Mouse (Mus musculus) liver, postnatal 0 days (tissue): Measurements from ENCODE around the gene Irs2. TPM values are rescaled to one million over a fixed set of nuclear protein-coding genes. Genes with fewer than 3 reads are reported as not detected.

Source experiments
- ATAC-seq: fragments of 200-750 bp; cut with Nextera tagmentation; 2 replicates; pipeline ENCODE4 v1.8.0; 2017; ENCODE audit warnings: mild to moderate bottlenecking, moderate library complexity
- DNase-seq: peaks from one replicate; pipeline ENCODE4 v3.0.0-alpha.2; 2016
- H3K27ac ChIP-seq: fragments of 300-500 bp; sonication (generic); 2 replicates; pipeline ENCODE4 v1.5.1; 2014; ENCODE audit warnings: antibody characterized with exemption, moderate library complexity, mild to moderate bottlenecking, low read depth
- H3K27me3 ChIP-seq: fragments of 300-500 bp; sonication (generic); 2 replicates; pipeline ENCODE4 v1.6.1; 2014; ENCODE audit warnings: low read length, control low read depth, mixed read lengths; ENCODE audit not compliant: insufficient read depth
- H3K36me3 ChIP-seq: fragments of 300-500 bp; sonication (generic); replicated peaks from 2 replicates; pipeline ENCODE4 v1.6.1; 2014; ENCODE audit warnings: mild to moderate bottlenecking, control low read depth, low read length, moderate library complexity, mixed read lengths; ENCODE audit not compliant: insufficient read depth
- H3K4me1 ChIP-seq: fragments of 300-500 bp; sonication (generic); 2 replicates; pipeline ENCODE4 v1.6.1; 2014; ENCODE audit warnings: antibody characterized with exemption, mild to moderate bottlenecking, control low read depth; ENCODE audit not compliant: insufficient read depth
- H3K4me2 ChIP-seq: fragments of 300-500 bp; sonication (generic); 2 replicates; pipeline ENCODE4 v1.6.1; 2014; ENCODE audit warnings: low read depth, mild to moderate bottlenecking, low read length, moderate library complexity, mixed read lengths
- H3K4me3 ChIP-seq: fragments of 300-500 bp; sonication (generic); 2 replicates; pipeline ENCODE4 v1.5.1; 2014; ENCODE audit warnings: low read depth, low read length
- H3K9ac ChIP-seq: fragments of 300-500 bp; sonication (generic); replicated peaks from 2 replicates; pipeline ENCODE4 v1.6.1; 2014; ENCODE audit warnings: mild to moderate bottlenecking, moderate library complexity
- H3K9me3 ChIP-seq: fragments of 300-500 bp; sonication (generic); 2 replicates; pipeline ENCODE4 v1.6.1; 2016; ENCODE audit warnings: mild to moderate bottlenecking, control low read depth, low read length, mixed read lengths
- CTCF ChIP-seq: sonication (generic); IDR thresholded peaks from 2 replicates; pipeline ENCODE4 v1.5.1; 2016; ENCODE audit warnings: antibody characterized with exemption, low read depth
- EP300 ChIP-seq: IDR thresholded peaks from 2 replicates; pipeline ENCODE4 v1.6.1; 2016; ENCODE audit warnings: antibody characterized with exemption, low read depth, mild to moderate bottlenecking
- WGBS: fragments of 180-500 bp; shearing (Covaris S2); extraction: QIAGEN DNeasy Blood & Tissue Kit; methylation state at CpG from one replicate; pipeline ENCODE4 v1.1.7; 2014; ENCODE audit not compliant: insufficient replicate concordance; 5-methylcytosine and 5-hydroxymethylcytosine counted together
- polyA plus RNA-seq: library from polyadenylated mRNA; unstranded; fragments of >200 nt; fragmentation: Nextera tagmentation; extraction: Ambion mirVana; gene quantifications from 2 replicates; pipeline ENCODE4 v1.2.1, GENCODE M21; 2015

The Irs2 gene
- polyA plus RNA-seq, 1 experiment from 2014 or later = 5.7 TPM

DNA sequence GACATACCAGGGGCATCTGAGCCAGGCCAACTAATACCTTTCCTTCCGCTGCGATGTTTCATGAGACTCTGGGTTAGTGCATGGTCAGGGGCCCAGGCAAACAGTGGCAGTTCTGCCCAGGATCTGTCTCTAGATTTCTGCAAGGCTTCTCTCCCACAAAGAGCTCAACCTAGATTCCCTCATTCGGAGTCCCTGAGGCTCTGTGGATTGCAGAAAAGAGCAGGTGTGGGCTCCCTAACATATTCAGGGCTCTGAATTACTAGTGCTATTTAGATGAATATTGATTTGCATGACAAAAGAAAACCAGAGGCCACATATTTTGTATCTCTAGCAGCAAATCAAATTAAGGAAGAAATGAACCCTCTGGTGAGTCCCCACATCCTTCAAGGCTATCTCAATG lies 18.3 kb downstream of the Irs2 start:
- 81% methylated on average over 3 of the region's 3 CpGs for WGBS

GRCm38 (mm10) chr8:10986638-10987037 lies 21.6 kb downstream of the Irs2 start:
- H3K27me3 ChIP-seq = no peaks in the 10 kb centered on the region
- H3K36me3 ChIP-seq = peaks cover 36% of the 10 kb centered on the region
- DNase-seq = no peak
- H3K9me3 ChIP-seq = no peaks in the 10 kb centered on the region
- TF ChIP-seq CTCF (no peak), EP300 (no peak)
- H3K4me3 ChIP-seq = no peak overlapping the region
- H3K4me2 ChIP-seq = peak overlapping the region; percentile 28
- H3K9ac ChIP-seq = no peak overlapping the region
- peaks cover 45% of the 10 kb centered on the region for H3K4me1 ChIP-seq
- ATAC-seq = no peak
- 78% methylated on average over 17 of the region's 17 CpGs for WGBS
- H3K27ac ChIP-seq = peak overlapping the region; percentile 30; the same call in 1 of the 2 replicates

More for the DNA sequence above, 18.3 kb downstream of the Irs2 start:
- no peak for DNase-seq
- H3K27ac ChIP-seq = peak overlapping the region; percentile 22; the same call in 1 of the 2 replicates
- 0 out of 2 replicates have a peak overlapping the region, but pooled peaks have one; percentile 26 for H3K9ac ChIP-seq
- no peaks in the 10 kb centered on the region for H3K9me3 ChIP-seq
- no peak for ATAC-seq
- peaks cover 58% of the 10 kb centered on the region for H3K4me1 ChIP-seq
- no peak for TF ChIP-seq EP300
- TF ChIP-seq CTCF = no peak
- peak overlapping the region; percentile 58; the same call in 1 of the 2 replicates for H3K4me2 ChIP-seq
- no peaks in the 10 kb centered on the region for H3K27me3 ChIP-seq
- peaks cover 41% of the 10 kb centered on the region for H3K36me3 ChIP-seq
- no peak overlapping the region for H3K4me3 ChIP-seq

DNA sequence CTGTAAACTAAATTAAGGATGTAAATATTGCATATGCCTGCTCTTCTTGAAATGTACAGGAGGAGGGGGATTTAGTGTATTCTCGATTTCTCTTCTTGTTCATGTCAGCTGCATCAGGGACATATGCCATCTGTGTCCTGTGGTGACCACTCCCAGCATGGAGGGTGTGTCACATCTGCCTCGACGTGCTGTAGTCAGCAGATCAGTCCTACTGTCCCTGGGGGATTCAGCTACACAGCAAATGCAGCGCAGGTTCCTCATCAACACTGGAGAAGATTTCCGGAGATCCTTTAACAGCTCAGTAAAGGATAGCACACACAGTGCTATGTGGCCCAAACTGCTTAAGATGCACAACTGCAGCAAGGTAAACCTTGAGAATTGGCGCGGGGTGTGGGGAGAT lies 23.2 kb downstream of the Irs2 start:
- ATAC-seq (peak; percentile 16; the same call in 1 of the 2 replicates), DNase-seq (no peak)
- WGBS = 69% methylated on average over 7 of the region's 7 CpGs
- no peak for TF ChIP-seq CTCF
- no peak for TF ChIP-seq EP300
- H3K4me3 ChIP-seq = no peak overlapping the region
- no peak overlapping the region for H3K4me2 ChIP-seq
- no peaks in the 10 kb centered on the region for H3K27me3 ChIP-seq
- H3K9ac ChIP-seq = no peak overlapping the region
- peaks cover 34% of the 10 kb centered on the region for H3K36me3 ChIP-seq
- no peaks in the 10 kb centered on the region for H3K9me3 ChIP-seq
- H3K27ac ChIP-seq = no peak overlapping the region
- H3K4me1 ChIP-seq = peaks cover 36% of the 10 kb centered on the region

DNA sequence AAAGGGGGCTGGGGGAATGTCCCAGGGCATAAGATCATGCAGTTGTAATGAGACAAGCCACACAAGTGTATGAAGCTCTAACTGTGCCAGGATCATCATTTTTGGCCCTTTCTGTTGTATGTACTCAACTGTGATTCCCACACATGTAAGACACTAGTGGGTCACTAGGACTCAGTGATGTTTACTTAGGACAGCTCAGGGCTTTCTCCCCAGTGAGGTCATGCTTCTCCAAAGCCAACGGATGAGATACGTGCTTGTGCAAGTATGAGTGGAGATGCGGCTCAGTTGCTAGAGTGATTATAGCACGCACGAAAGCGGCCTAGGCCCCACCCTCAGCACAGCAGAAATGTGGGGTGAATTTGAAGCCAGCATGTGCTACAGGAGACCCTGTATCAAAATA lies 27.4 kb downstream of the Irs2 start:
- TF ChIP-seq EP300 (no peak), CTCF (no peak)
- Histone ChIP-seq H3K4me1 (peaks cover 35% of the 10 kb centered on the region), H3K27me3 (no peaks in the 10 kb centered on the region), H3K9ac (no peak overlapping the region), H3K4me3 (no peak overlapping the region), H3K4me2 (no peak overlapping the region), H3K36me3 (peaks cover 17% of the 10 kb centered on the region), H3K9me3 (no peaks in the 10 kb centered on the region), H3K27ac (no peak overlapping the region)
- ATAC-seq = no peak
- 69% methylated on average over 6 of the region's 6 CpGs for WGBS
- DNase-seq = no peak

DNA sequence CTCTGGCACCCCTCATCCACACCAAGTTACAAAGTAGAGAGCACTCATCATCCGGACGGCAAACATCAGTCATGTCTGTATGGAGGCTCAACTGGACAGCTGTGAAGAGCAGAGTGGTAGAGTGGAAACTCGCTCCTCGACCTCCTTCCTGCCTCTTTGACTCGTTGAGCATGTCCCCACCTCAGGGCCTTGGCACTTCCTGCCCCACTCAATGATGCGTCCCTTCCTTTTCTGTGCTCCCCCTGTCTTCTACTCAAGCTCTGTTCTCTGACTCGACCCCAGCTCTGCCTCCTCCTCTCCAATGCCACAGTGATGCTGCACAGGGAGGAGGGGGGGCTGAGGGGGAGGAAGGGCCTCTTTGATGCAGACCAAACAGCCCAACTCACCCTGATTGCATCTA lies 28.3 kb downstream of the Irs2 start:
- Histone ChIP-seq H3K4me2 (no peak overlapping the region), H3K4me3 (no peak overlapping the region), H3K4me1 (peaks cover 28% of the 10 kb centered on the region), H3K27me3 (no peaks in the 10 kb centered on the region), H3K9me3 (no peaks in the 10 kb centered on the region), H3K36me3 (peaks cover 9% of the 10 kb centered on the region), H3K9ac (no peak overlapping the region), H3K27ac (no peak overlapping the region)
- no peak for ATAC-seq
- WGBS = 36% methylated on average over 7 of the region's 7 CpGs
- no peak for DNase-seq
- 0 out of 2 replicates have a peak, but pooled peaks have one; percentile 16 for TF ChIP-seq CTCF
- no peak for TF ChIP-seq EP300

GRCm38 (mm10) chr8:10979196-10979794 lies 29.0 kb downstream of the Irs2 start:
- H3K4me1 ChIP-seq = peaks cover 27% of the 10 kb centered on the region
- H3K27me3 ChIP-seq = no peaks in the 10 kb centered on the region
- 0 out of 2 replicates have a peak overlapping the region, but pooled peaks have one; percentile 21 for H3K9ac ChIP-seq
- H3K4me3 ChIP-seq = no peak overlapping the region
- 69% methylated on average over 11 of the region's 11 CpGs for WGBS
- no peaks in the 10 kb centered on the region for H3K9me3 ChIP-seq
- TF ChIP-seq EP300 (no peak), CTCF (no peak)
- H3K27ac ChIP-seq = no peak overlapping the region
- DNase-seq = no peak
- no peak for ATAC-seq
- no peak overlapping the region for H3K4me2 ChIP-seq
- peaks cover 3% of the 10 kb centered on the region for H3K36me3 ChIP-seq

GRCm38 (mm10) chr8:10978377-10978776 lies 29.9 kb downstream of the Irs2 start:
- TF ChIP-seq CTCF (no peak), EP300 (no peak)
- ATAC-seq (no peak), DNase-seq (peak; percentile 60)
- peak overlapping the region; percentile 1; the same call in 1 of the 2 replicates for H3K27ac ChIP-seq
- H3K4me3 ChIP-seq = no peak overlapping the region
- no peak overlapping the region for H3K4me2 ChIP-seq
- no peaks in the 10 kb centered on the region for H3K36me3 ChIP-seq
- no peak overlapping the region for H3K9ac ChIP-seq
- 62% methylated on average over 21 of the region's 21 CpGs for WGBS
- H3K9me3 ChIP-seq = no peaks in the 10 kb centered on the region
- H3K27me3 ChIP-seq = no peaks in the 10 kb centered on the region
- H3K4me1 ChIP-seq = peaks cover 27% of the 10 kb centered on the region
